Mouse (Mus musculus) midbrain, embryonic 14.5 days (tissue): Measurements from ENCODE around the gene Neurog1. TPM values are rescaled to one million over a fixed set of nuclear protein-coding genes. Genes with fewer than 3 reads are reported as not detected.
A peak's percentile ranks its signal among the peaks of the same experiment; 100 is the strongest.

Experiments
- ATAC-seq: fragments of 200-750 bp; cut with Nextera tagmentation; 2 replicates; pipeline ENCODE4 v1.8.0; 2017; ENCODE audit warnings: moderate number of reproducible peaks, moderate library complexity; ENCODE audit not compliant: low FRiP score, low TSS enrichment
- DNase-seq: peaks from one replicate; pipeline ENCODE4 v3.0.0-alpha.2; 2015
- H3K27ac ChIP-seq: fragments of 300-500 bp; sonication (generic); replicated peaks from 2 replicates; pipeline ENCODE4 v1.5.1; 2014; ENCODE audit warnings: mild to moderate bottlenecking, low read depth, low read length, moderate library complexity
- H3K27me3 ChIP-seq: fragments of 300-500 bp; sonication (generic); 2 replicates; pipeline ENCODE4 v1.6.1; 2014; ENCODE audit warnings: low read length, control low read depth, mixed read lengths; ENCODE audit not compliant: control insufficient read depth, insufficient read depth
- H3K36me3 ChIP-seq: fragments of 300-500 bp; sonication (generic); 2 replicates; pipeline ENCODE4 v1.6.1; 2014; ENCODE audit warnings: low read length, control low read depth; ENCODE audit not compliant: control insufficient read depth, insufficient read depth
- H3K4me1 ChIP-seq: fragments of 300-500 bp; sonication (generic); 2 replicates; pipeline ENCODE4 v1.6.1; 2014; ENCODE audit warnings: mild to moderate bottlenecking, antibody characterized with exemption, low read length, control low read depth; ENCODE audit not compliant: control insufficient read depth, insufficient read depth
- H3K4me2 ChIP-seq: fragments of 300-500 bp; sonication (generic); 2 replicates; pipeline ENCODE4 v1.6.1; 2014; ENCODE audit warnings: mild to moderate bottlenecking, low read length, moderate library complexity
- H3K4me3 ChIP-seq: fragments of 300-500 bp; sonication (generic); replicated peaks from 2 replicates; pipeline ENCODE4 v1.5.1; 2014; ENCODE audit warnings: low read depth, low read length
- H3K9ac ChIP-seq: fragments of 300-500 bp; sonication (generic); replicated peaks from 2 replicates; pipeline ENCODE4 v1.6.1; 2014; ENCODE audit warnings: mild to moderate bottlenecking, low read length, moderate library complexity
- H3K9me3 ChIP-seq: fragments of 300-500 bp; sonication (generic); 2 replicates; pipeline ENCODE4 v1.6.1; 2016; ENCODE audit warnings: low read length, control low read depth, mixed read lengths; ENCODE audit not compliant: control insufficient read depth
- WGBS: fragments of 180-500 bp; shearing (Covaris S2); extraction: QIAGEN DNeasy Blood & Tissue Kit; methylation state at CpG from one replicate; pipeline ENCODE4 v1.1.7; 2014; 5-methylcytosine and 5-hydroxymethylcytosine counted together
- polyA plus RNA-seq: library from polyadenylated mRNA; unstranded; fragments of >200 nt; fragmentation: Nextera tagmentation; extraction: Ambion mirVana; gene quantifications from 2 replicates; pipeline ENCODE4 v1.2.1, GENCODE M21; 2014

Neurog1 gene
- polyA plus RNA-seq, 1 experiment from 2014 or later, result 8.9 TPM

GRCm38 (mm10) chr13:56288601-56289000 is 36.6 kb upstream of the Neurog1 start:
- Histone ChIP-seq H3K9ac (no peak overlapping the region), H3K36me3 (no peaks in the 10 kb centered on the region)
- ATAC-seq, result no peak

DNA sequence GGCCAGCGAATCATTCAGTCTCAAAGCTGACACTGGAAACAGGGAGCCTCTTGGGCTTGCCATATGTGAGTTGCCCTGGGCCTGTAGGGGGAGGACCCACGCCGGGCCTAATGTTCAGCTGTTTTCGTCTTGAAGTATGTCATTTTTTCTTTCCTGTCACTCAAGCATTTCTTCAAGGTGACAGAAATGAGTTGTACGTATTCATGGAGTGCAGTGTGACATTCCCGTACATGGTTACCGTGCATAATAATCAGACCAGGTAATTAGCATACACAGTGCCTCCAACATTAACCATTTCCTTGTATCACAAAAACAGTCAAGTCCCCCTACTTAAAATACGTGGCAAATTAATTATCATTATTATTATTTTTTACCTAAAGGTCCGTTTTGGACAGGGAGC is 35.1 kb upstream of the Neurog1 start:
- Histone ChIP-seq H3K36me3 (no peaks in the 10 kb centered on the region), H3K9me3 (no peaks in the 10 kb centered on the region), H3K27ac (no peak overlapping the region), H3K4me1 (peaks cover 7% of the 10 kb centered on the region; the same call in 1 of the 2 replicates), H3K4me3 (no peak overlapping the region), H3K9ac (no peak overlapping the region), H3K4me2 (no peak overlapping the region), H3K27me3 (peaks cover 3% of the 10 kb centered on the region; the same call in 1 of the 2 replicates)
- DNase-seq (no peak), ATAC-seq (no peak)
- WGBS, result 48% methylated on average over 9 of the region's 9 CpGs

More at GRCm38 (mm10) chr13:56288601-56289000, 36.6 kb upstream of the Neurog1 start:
- WGBS, result 32% methylated on average over 4 of the region's 4 CpGs
- H3K27ac ChIP-seq, result no peak overlapping the region
- no peak overlapping the region for H3K4me3 ChIP-seq
- no peak for DNase-seq
- peaks cover 7% of the 10 kb centered on the region; the same call in 1 of the 2 replicates for H3K4me1 ChIP-seq
- peaks cover 18% of the 10 kb centered on the region for H3K27me3 ChIP-seq
- H3K4me2 ChIP-seq, result no peak overlapping the region
- no peaks in the 10 kb centered on the region for H3K9me3 ChIP-seq

GRCm38 (mm10) chr13:56283321-56283720 is 31.4 kb upstream of the Neurog1 start:
- H3K27me3 ChIP-seq, result no peaks in the 10 kb centered on the region
- no peaks in the 10 kb centered on the region for H3K9me3 ChIP-seq
- no peak overlapping the region for H3K9ac ChIP-seq
- ATAC-seq (no peak), DNase-seq (no peak)
- WGBS, result 83% methylated on average over 13 of the region's 13 CpGs
- no peaks in the 10 kb centered on the region for H3K4me1 ChIP-seq
- H3K36me3 ChIP-seq, result no peaks in the 10 kb centered on the region
- H3K4me3 ChIP-seq, result no peak overlapping the region
- no peak overlapping the region for H3K27ac ChIP-seq
- H3K4me2 ChIP-seq, result no peak overlapping the region

- 81% methylated on average over 6 of the region's 6 CpGs for WGBS
- no peak for DNase-seq
- no peaks in the 10 kb centered on the region for H3K4me1 ChIP-seq
- H3K36me3 ChIP-seq, result no peaks in the 10 kb centered on the region
- no peaks in the 10 kb centered on the region for H3K27me3 ChIP-seq
- H3K4me3 ChIP-seq, result no peak overlapping the region
- no peak overlapping the region for H3K27ac ChIP-seq
- H3K9me3 ChIP-seq, result no peaks in the 10 kb centered on the region
- ATAC-seq, result no peak
- H3K9ac ChIP-seq, result no peak overlapping the region
- no peak overlapping the region for H3K4me2 ChIP-seq
Measured at GRCm38 (mm10) chr13:56280356-56280755, 28.4 kb upstream of the Neurog1 start.

DNA sequence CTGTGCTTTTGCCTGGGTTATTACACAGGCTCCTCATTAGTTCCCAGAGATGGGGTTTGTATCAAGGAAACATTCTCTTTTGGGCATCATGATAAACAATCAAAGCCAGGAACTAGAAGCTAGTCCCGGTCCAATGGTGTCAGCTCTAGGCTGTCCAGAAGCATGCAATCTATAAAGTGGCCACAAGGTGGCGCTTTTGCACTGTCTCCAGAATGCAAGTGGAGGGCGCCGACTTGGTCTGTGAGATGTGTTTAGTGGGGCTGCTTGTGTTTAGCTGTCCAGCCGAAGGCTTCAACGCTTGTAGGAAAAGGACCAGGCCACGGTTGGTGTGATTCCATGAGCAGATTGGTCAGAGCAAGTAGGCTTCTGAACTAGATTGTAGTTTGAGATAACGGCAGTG is 27.5 kb upstream of the Neurog1 start:
- Histone ChIP-seq H3K27me3 (no peaks in the 10 kb centered on the region), H3K4me2 (no peak overlapping the region), H3K27ac (no peak overlapping the region), H3K9ac (no peak overlapping the region), H3K4me3 (no peak overlapping the region), H3K36me3 (no peaks in the 10 kb centered on the region), H3K9me3 (no peaks in the 10 kb centered on the region), H3K4me1 (no peaks in the 10 kb centered on the region)
- 19% methylated on average over 8 of the region's 8 CpGs for WGBS
- peak; percentile 72; the same call in 1 of the 2 replicates for ATAC-seq
- peak; percentile 95 for DNase-seq

- 68% methylated on average over 2 of the region's 2 CpGs for WGBS
- Histone ChIP-seq H3K4me1 (no peaks in the 10 kb centered on the region), H3K4me2 (no peak overlapping the region), H3K9me3 (0 out of 2 replicates have a peak, but pooled peaks cover 4% of the 10 kb centered on the region), H3K9ac (no peak overlapping the region), H3K36me3 (no peaks in the 10 kb centered on the region), H3K4me3 (no peak overlapping the region), H3K27ac (no peak overlapping the region), H3K27me3 (no peaks in the 10 kb centered on the region)
- ATAC-seq (no peak), DNase-seq (no peak)
Measured at GRCm38 (mm10) chr13:56275171-56275570, 23.2 kb upstream of the Neurog1 start.

GRCm38 (mm10) chr13:56270124-56270523 is 18.2 kb upstream of the Neurog1 start:
- DNase-seq, result no peak
- Histone ChIP-seq H3K27me3 (peaks cover 7% of the 10 kb centered on the region; the same call in 1 of the 2 replicates), H3K36me3 (no peaks in the 10 kb centered on the region), H3K9me3 (0 out of 2 replicates have a peak, but pooled peaks cover 4% of the 10 kb centered on the region), H3K4me3 (no peak overlapping the region), H3K4me2 (no peak overlapping the region), H3K9ac (no peak overlapping the region), H3K27ac (no peak overlapping the region), H3K4me1 (peaks cover 2% of the 10 kb centered on the region; the same call in 1 of the 2 replicates)
- 65% methylated on average over 13 of the region's 13 CpGs for WGBS
- ATAC-seq, result no peak

DNA sequence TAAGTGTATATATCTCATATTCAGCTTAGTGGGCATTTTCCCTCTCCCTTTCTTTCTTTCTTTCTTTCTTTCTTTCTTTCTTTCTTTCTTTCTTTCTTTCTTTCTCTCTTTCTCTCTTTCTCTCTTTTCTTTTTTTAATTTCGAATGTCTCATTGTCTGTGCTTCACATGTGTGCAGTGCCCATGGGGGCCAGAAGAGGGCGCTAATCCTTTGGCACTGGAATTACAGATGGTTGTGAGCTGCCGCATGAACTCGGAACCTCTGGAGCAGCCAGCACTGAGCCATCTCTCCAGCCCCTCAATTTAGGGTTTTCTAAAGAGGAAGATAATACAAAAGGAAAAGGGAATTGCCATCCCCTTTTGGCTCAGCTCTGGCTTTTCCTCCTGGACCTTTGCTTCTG is 15.4 kb upstream of the Neurog1 start:
- H3K9me3 ChIP-seq, result no peaks in the 10 kb centered on the region
- peaks cover 24% of the 10 kb centered on the region; the same call in 1 of the 2 replicates for H3K27me3 ChIP-seq
- no peaks in the 10 kb centered on the region for H3K36me3 ChIP-seq
- WGBS, result 77% methylated on average over 4 of the region's 4 CpGs
- H3K4me1 ChIP-seq, result peaks cover 2% of the 10 kb centered on the region; the same call in 1 of the 2 replicates
- ATAC-seq, result no peak
- H3K27ac ChIP-seq, result no peak overlapping the region
- no peak overlapping the region for H3K4me2 ChIP-seq
- no peak overlapping the region for H3K4me3 ChIP-seq
- no peak overlapping the region for H3K9ac ChIP-seq
- DNase-seq, result no peak

GRCm38 (mm10) chr13:56266435-56266834 is 14.5 kb upstream of the Neurog1 start:
- Histone ChIP-seq H3K4me2 (no peak overlapping the region), H3K9me3 (no peaks in the 10 kb centered on the region), H3K9ac (no peak overlapping the region), H3K27ac (no peak overlapping the region), H3K36me3 (no peaks in the 10 kb centered on the region), H3K4me1 (peaks cover 2% of the 10 kb centered on the region; the same call in 1 of the 2 replicates), H3K4me3 (no peak overlapping the region), H3K27me3 (peaks cover 33% of the 10 kb centered on the region)
- DNase-seq (peak; percentile 78), ATAC-seq (no peak)
- 35% methylated on average over 8 of the region's 8 CpGs for WGBS
